Mouse (Mus musculus): ENCODE measurements around the gene Ak5.

GRCm38 (mm10) chr3:152550528-152551115 is 117.5 kb downstream of the Ak5 start:
- TF ChIP-seq CTCF (conservative IDR thresholded peaks at IDR 0.05; ENCODE audit: insufficient read depth, insufficient read length, low read depth, low read length) (no peak), POLR2A (IDR thresholded peaks at IDR 0.05; ENCODE audit: low read depth, low read length) (no peak)
